Mouse (Mus musculus): ENCODE measurements around the gene Tnip1. TPM values are rescaled to one million over a fixed set of nuclear protein-coding genes. Genes with fewer than 3 reads are reported as not detected.
A peak's percentile ranks its signal among the peaks of the same experiment; 100 is the strongest.

Tnip1 gene
- total and polyA plus RNA-seq, 3 experiments: 9.6 to 31.9 (median 17.3) TPM

- no peaks in the 10 kb centered on the region for H3K27me3 ChIP-seq (ENCODE audit: insufficient read depth, low read length)
- H3K4me3 ChIP-seq (ENCODE audit: low read depth, low read length): peak overlapping the region; percentile 85; the same call in 1 of the 2 replicates
- TF ChIP-seq TAL1 (conservative IDR thresholded peaks at IDR 0.05; ENCODE audit: low read depth, low read length) (no peak), GATA2 (IDR thresholded peaks at IDR 0.05; ENCODE audit: borderline replicate concordance, low read depth, low read length) (no peak), GATA1 (IDR thresholded peaks at IDR 0.05; ENCODE audit: borderline replicate concordance, low read length) (no peak), POLR2AphosphoS5 (IDR thresholded peaks at IDR 0.05; ENCODE audit: insufficient replicate concordance, low read depth, low read length) (no peak), CTCF (IDR thresholded peaks at IDR 0.05; ENCODE audit: low read depth, low read length) (no peak)
- DNase-seq (ENCODE audit: low spot score) (no peak), ATAC-seq (ENCODE audit: extremely low read depth, insufficient number of reproducible peaks, low FRiP score, poor library complexity, severe bottlenecking) (no peak)
- H3K36me3 ChIP-seq (replicated peaks): peaks cover 2% of the 10 kb centered on the region
- 0 out of 2 replicates have a peak, but pooled peaks cover 3% of the 10 kb centered on the region for H3K9me3 ChIP-seq (replicated peaks)
- peaks cover 44% of the 10 kb centered on the region for H3K4me1 ChIP-seq (ENCODE audit: insufficient read depth, low read depth, low read length)
Measured at GRCm38 (mm10) chr11:54861471-54862420, 101.0 kb downstream of the Tnip1 start.

Other genes starting within 250 kb of the Tnip1 start
- gene Cdc42se2, start 175.2 kb downstream of the Tnip1 start, total RNA-seq (2014; fragmentation: Nextera tagmentation): 25.0 and 26.9 TPM in 2 replicates
- gene Cdc42se2, start 175.2 kb downstream of the Tnip1 start, total RNA-seq (2017): 32.8 and 32.9 TPM in 2 replicates
- gene Cdc42se2, start 175.2 kb downstream of the Tnip1 start, polyA plus RNA-seq (2012): 5.0 and 6.0 TPM in 2 replicates
- 8.3 and 9.9 TPM in 2 replicates for gene Lyrm7, start 102.0 kb downstream of the Tnip1 start, total RNA-seq (2014; fragmentation: Nextera tagmentation)
- gene Lyrm7, start 102.0 kb downstream of the Tnip1 start, total RNA-seq (2017): 0.23 and 2.5 TPM in 2 replicates
- gene Lyrm7, start 102.0 kb downstream of the Tnip1 start, polyA plus RNA-seq (2012): 0.21 and 0.51 TPM in 2 replicates
- gene Hint1, start 96.5 kb downstream of the Tnip1 start, total RNA-seq (2014; fragmentation: Nextera tagmentation): 132 and 141 TPM in 2 replicates
- gene Hint1, start 96.5 kb downstream of the Tnip1 start, total RNA-seq (2017): 406 and 564 TPM in 2 replicates
- 1,038 and 1,134 TPM in 2 replicates for gene Hint1, start 96.5 kb downstream of the Tnip1 start, polyA plus RNA-seq (2012)
- not detected in 2 replicates for gene Gpx3, start 60.5 kb downstream of the Tnip1 start, total RNA-seq (2014; fragmentation: Nextera tagmentation)
- not detected in 2 replicates for gene Gpx3, start 60.5 kb downstream of the Tnip1 start, total RNA-seq (2017)
- not detected in 2 replicates for gene Gpx3, start 60.5 kb downstream of the Tnip1 start, polyA plus RNA-seq (2012)
- not detected in 2 replicates for gene Anxa6, start 70.5 kb upstream of the Tnip1 start, total RNA-seq (2014; fragmentation: Nextera tagmentation)
- 0.87 and 1.5 TPM in 2 replicates for gene Anxa6, start 70.5 kb upstream of the Tnip1 start, total RNA-seq (2017)
- gene Anxa6, start 70.5 kb upstream of the Tnip1 start, polyA plus RNA-seq (2012): 0.04 and 0.07 TPM in 2 replicates
- not detected in 2 replicates for gene Ccdc69, start 115.2 kb upstream of the Tnip1 start, total RNA-seq (2014; fragmentation: Nextera tagmentation)
- not detected in 2 replicates for gene Ccdc69, start 115.2 kb upstream of the Tnip1 start, total RNA-seq (2017)
- not detected in 2 replicates for gene Ccdc69, start 115.2 kb upstream of the Tnip1 start, polyA plus RNA-seq (2012)
- not detected in 2 replicates for gene Gm2a, start 135.2 kb upstream of the Tnip1 start, total RNA-seq (2014; fragmentation: Nextera tagmentation)
- 0.05 and 0.06 TPM in 2 replicates for gene Gm2a, start 135.2 kb upstream of the Tnip1 start, total RNA-seq (2017)
- gene Gm2a, start 135.2 kb upstream of the Tnip1 start, polyA plus RNA-seq (2012): not detected in 2 replicates
- not detected in 2 replicates for gene Slc36a3, start 188.8 kb upstream of the Tnip1 start, total RNA-seq (2014; fragmentation: Nextera tagmentation)
- 0.12 and 0.16 TPM in 2 replicates for gene Slc36a3, start 188.8 kb upstream of the Tnip1 start, total RNA-seq (2017)
- not detected in 2 replicates for gene Slc36a3, start 188.8 kb upstream of the Tnip1 start, polyA plus RNA-seq (2012)
- not detected in 2 replicates for gene Slc36a2, start 222.2 kb upstream of the Tnip1 start, total RNA-seq (2014; fragmentation: Nextera tagmentation)
- gene Slc36a2, start 222.2 kb upstream of the Tnip1 start, total RNA-seq (2017): 0.16 TPM in 1 of 2 replicates, not detected in the other
- not detected in 2 replicates for gene Slc36a2, start 222.2 kb upstream of the Tnip1 start, polyA plus RNA-seq (2012)
- gene Slc36a1, start 241.4 kb upstream of the Tnip1 start, total RNA-seq (2014; fragmentation: Nextera tagmentation): 5.3 and 6.2 TPM in 2 replicates
- 5.5 and 5.8 TPM in 2 replicates for gene Slc36a1, start 241.4 kb upstream of the Tnip1 start, total RNA-seq (2017)
- 4.4 and 6.7 TPM in 2 replicates for gene Slc36a1, start 241.4 kb upstream of the Tnip1 start, polyA plus RNA-seq (2012)

Data from G1E (cell line).